Mouse (Mus musculus): Measurements from ENCODE around the gene Esf1. TPM values are rescaled to one million over a fixed set of nuclear protein-coding genes. Genes with fewer than 3 reads are reported as not detected.

The Esf1 gene
- total RNA-seq (2023): 10 to 100 TPM; 32.5 to 33.2 TPM

GRCm38 (mm10) chr2:140170127-140170802 lies at the start of gene Esf1, which contains the start of gene Ndufaf5:
Esf1 (minus strand) TSS chr2:140170564.
Ndufaf5 (plus strand) TSS chr2:140170649.

GRCm38 (mm10) chr2:140151743-140152142 lies 18.6 kb downstream of the Esf1 start, which contains the start of gene Gm17374:
Gm17374 (plus strand) TSS chr2:140152043.

Other genes starting within 250 kb of the Esf1 start
- gene Tasp1, start 103.8 kb downstream of the Esf1 start, total RNA-seq (2023): 10 to 100 TPM; 31.2 to 37.8 TPM
- gene Gm17374, start 18.5 kb downstream of the Esf1 start, total RNA-seq (2023): not detected
- 10 to 100 TPM; 19.3 to 25.8 TPM for gene Ndufaf5, start 85 bp upstream of the Esf1 start, total RNA-seq (2023)
- not detected for gene Sel1l2, start 219.1 kb upstream of the Esf1 start, total RNA-seq (2023)
- 1 to 10 TPM; 1.8 TPM for gene Macrod2, start 224.7 kb upstream of the Esf1 start, total RNA-seq (2023)